Mouse (Mus musculus): Measurements from ENCODE around the gene Zdhhc3.

Gene Zdhhc3

GRCm38 (mm10) chr9:123112805-123113521 is at the start of gene Zdhhc3, which contains the start of gene Exosc7:
Gene Zdhhc3 (minus strand): TSS chr9:123113205.
Gene Exosc7 (plus strand): TSS chr9:123113215.
- peak; percentile 88 to 93 for DNase-seq

DNA sequence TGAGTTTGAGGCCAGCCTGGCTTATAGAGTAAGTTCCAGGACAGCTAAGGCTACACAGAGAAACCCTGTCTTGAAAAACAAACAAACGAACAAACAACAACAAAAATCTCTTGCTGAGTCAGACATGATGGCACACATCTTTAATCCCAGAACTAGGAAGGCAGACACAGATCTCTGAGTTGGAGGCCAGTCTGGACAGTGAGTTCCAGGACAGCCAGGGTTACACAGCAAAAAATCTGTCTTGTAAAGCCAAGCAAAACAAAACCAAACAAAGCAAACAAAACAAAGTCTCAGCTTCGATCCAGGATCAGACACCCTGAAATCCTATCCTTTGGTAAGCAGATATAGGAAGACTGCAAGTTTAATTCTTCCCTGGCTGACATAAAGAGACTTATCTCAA is 48.8 kb upstream of the Zdhhc3 start:
- no peak for DNase-seq

DNA sequence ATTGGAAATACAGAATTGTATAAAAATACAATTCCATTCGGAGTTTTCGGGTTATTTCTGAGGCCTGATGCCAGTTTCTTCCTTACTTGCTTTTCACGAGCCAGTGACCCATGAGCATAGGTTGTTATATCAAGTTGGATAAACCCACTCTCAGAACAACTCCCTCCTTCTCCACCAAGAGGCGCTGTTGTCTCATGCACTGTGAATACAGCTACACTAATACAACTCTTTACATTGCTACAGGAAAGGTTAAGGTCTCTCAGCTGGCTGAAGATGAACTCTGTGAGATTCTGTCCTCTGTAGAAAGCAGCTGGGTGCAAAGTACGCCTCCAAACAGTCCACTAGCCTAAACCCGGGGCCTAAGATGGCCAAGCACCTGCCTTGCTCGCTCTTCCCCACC is 46.3 kb upstream of the Zdhhc3 start:
- peak; percentile 32 to 45 for DNase-seq

GRCm38 (mm10) chr9:123158125-123158836 is 45.3 kb upstream of the Zdhhc3 start:
- DNase-seq, result peak; percentile 19 to 21

- DNase-seq, result no peak
These were observed 44.7 kb upstream of the Zdhhc3 start for GRCm38 (mm10) chr9:123157699-123158098.

- DNase-seq, result peak; percentile 21 to 25
These were observed 43.9 kb upstream of the Zdhhc3 start for GRCm38 (mm10) chr9:123156910-123157361.

GRCm38 (mm10) chr9:123153121-123153520 is 40.1 kb upstream of the Zdhhc3 start:
- DNase-seq, result no peak

DNA sequence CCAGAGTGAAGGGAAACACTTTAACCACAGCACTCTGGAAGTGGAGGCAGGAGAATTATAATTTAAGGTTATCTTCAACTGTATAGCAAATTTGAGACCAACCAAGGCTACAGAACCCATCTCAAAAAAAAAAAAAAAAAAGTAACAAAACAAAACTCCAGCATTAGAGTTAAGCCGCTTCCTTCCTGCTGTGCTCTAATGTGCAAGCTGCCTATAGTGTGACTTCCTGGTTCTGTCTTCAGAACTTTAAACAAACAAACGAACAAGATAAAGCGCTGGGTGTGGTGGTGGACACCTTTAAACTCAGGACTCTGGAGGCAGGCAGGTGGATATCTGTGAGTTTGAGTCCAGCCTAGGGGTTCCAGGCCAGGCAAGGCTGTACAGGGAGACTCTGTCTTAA is 39.0 kb upstream of the Zdhhc3 start:
- DNase-seq, result no peak

DNA sequence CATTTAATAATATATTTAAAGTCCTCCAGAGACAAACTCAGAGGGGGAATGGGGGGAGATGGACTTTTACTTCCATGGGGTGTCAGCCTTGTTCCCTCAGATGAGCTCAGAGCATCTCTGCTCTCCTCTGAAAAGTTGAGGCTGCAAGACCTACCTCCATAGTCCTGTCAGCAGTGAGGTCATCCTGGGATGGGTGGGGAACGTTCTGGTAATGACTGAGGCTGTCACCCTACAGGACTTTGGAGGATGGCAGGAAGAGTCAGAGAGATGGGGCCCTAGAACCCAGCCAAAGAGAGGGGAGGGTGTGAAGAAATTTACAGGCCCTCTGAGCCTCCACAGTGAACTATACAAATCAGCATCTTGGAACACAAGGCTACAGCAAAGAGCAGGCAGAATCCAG is 38.6 kb upstream of the Zdhhc3 start:
- DNase-seq, result no peak

- no peak for DNase-seq
These were observed 37.4 kb upstream of the Zdhhc3 start, which contains the start of gene Clec3b for GRCm38 (mm10) chr9:123150241-123151020. Gene Clec3b (plus strand): TSS chr9:123150946.

GRCm38 (mm10) chr9:123148430-123148829 is 35.4 kb upstream of the Zdhhc3 start:
- no peak for DNase-seq

DNA sequence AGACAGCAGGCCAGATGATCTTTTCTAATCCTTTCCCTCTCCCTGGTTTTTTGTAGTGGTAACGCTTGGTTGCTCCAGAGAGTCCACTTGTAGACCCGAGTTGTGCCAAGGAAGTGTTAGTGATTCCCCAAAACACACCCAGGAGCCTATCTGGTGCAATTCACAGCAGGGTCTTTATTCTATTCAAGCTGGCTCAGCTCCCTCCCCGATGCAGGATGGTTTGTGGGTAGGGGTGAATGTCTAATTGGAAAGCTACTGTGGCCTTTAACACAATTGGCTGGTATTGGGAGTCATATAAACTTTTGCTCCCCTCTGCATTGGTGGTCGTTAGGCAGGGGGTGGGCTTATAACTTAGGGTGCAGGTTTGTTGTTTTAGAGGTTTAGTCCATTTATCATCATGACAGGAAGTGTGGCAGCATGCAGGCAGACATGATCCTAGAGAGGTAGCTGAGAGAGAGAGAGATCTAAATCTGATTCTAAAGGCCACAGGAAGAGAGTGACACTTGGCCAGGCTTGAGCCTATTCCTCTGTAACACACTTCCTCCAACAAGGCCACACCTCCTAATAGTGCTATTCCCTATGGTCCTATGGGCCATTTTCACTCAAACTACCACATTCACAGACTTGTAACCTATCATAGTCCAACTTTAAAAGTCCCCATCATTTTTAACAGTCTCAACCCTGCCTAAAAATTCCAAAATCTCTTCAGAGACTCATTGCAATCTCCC is 27.0 kb upstream of the Zdhhc3 start:
- no peak for DNase-seq

GRCm38 (mm10) chr9:123138891-123139474 is 26.0 kb upstream of the Zdhhc3 start:
- DNase-seq, result no peak

- DNase-seq, result no peak
These were observed 24.1 kb upstream of the Zdhhc3 start for GRCm38 (mm10) chr9:123136953-123137682.

DNA sequence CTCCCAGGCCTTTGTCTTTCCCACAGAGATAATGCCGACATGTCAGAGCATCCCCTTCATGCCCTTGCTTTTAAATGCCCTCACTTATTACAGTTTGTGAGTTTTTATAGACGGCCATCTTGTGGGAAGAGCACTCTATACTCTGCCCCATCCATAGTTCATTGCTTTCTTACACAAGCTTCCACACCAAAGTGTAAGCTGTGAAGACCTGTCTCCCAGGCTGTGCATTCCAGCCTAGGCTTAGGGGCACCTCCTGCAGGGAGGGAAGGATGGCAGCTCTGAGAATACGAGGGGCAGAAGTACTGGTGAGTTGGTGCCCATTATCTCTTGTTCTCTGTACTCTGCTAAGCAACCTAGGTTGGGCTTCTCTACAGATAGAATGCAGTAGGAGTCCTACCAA is 20.0 kb upstream of the Zdhhc3 start:
- DNase-seq, result no peak

DNA sequence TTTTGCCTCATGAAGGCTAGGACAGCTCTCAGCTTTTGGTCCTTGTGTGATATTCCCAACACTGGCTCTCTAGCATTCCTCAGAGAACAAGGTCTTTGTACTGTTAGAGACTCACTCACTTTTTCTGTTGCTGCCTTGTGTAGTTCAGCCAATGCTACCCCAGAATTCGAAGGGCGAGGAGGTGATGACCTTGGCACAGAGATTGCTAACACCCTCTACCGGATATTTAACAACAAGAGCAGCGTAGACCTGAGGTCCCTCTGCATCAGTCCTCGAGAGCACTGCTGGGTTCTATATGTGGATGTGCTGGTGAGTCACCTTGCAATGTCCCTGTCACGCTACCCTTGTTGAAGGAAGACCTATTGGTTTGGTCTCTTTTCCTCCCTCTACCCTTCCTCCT is 14.7 kb upstream of the Zdhhc3 start:
- no peak for DNase-seq

- DNase-seq, result no peak
These were observed 11.5 kb upstream of the Zdhhc3 start for GRCm38 (mm10) chr9:123124413-123124981.

- DNase-seq, result peak; percentile 6 to 14
These were observed 10.8 kb upstream of the Zdhhc3 start for GRCm38 (mm10) chr9:123123571-123124412.

DNA sequence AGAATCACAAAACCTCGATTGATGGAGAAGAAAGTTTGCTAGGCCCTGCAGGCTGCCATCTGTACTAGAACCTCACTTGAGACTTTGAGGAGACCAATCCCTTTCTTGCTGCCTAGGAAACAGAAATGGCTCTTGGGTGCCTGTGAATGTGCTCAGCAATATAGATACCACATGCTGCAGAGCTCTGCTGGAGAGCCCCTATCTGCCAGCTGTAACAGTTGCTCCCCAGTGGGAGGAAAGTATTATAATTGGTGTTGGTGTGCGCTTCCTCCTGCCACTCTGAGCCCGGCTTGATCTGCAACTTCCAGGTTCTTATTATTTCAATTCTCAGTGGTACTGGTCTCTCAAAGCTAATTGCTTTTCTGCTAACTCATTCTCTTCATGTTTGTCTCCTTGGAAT is 10.0 kb upstream of the Zdhhc3 start:
- no peak for DNase-seq

- DNase-seq, result no peak
These were observed 2.6 kb upstream of the Zdhhc3 start for GRCm38 (mm10) chr9:123115566-123115965.

Measured in B cell, adult 2 months (primary cell).